Mouse (Mus musculus): Measurements from ENCODE around the gene Clec1a. TPM values are rescaled to one million over a fixed set of nuclear protein-coding genes. Genes with fewer than 3 reads are reported as not detected.

Gene Clec1a
- polyA plus RNA-seq, 1 experiment from 2014 or later, result 10.6 TPM

DNA sequence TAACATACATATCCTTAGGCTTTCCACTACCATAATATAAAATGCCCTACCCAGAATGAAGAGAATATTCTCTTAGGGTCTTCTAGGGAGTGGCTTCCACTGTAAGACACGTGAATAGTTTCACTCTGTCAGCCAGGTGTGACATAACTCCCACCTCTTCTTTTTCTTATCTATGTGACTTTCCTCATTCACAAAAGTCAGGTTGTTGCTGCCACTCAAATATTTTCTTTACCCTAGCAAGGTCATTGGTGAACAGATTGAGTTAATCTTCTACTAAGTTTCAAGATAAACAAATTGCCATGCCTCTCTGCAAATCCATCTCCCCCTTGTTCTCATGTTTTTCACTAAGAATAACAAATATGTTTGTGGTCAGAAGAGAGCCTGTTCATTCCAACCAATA lies 70.1 kb downstream of the Clec1a start:
- 43% methylated on average over 1 of the region's 1 CpGs for WGBS
- Histone ChIP-seq H3K4me1 (replicated peaks; ENCODE audit: insufficient read depth, low read length) (no peaks in the 10 kb centered on the region), H3K4me3 (replicated peaks; ENCODE audit: low read depth, low read length) (no peak overlapping the region), H3K9ac (ENCODE audit: low read depth, low read length) (no peak overlapping the region), H3K36me3 (ENCODE audit: insufficient read depth, low read length) (no peaks in the 10 kb centered on the region), H3K27ac (0 out of 2 replicates have a peak overlapping the region, but pooled peaks have one; percentile 36), H3K27me3 (ENCODE audit: insufficient read depth, low read length) (no peaks in the 10 kb centered on the region), H3K9me3 (replicated peaks; ENCODE audit: low read length) (no peaks in the 10 kb centered on the region), H3K4me2 (ENCODE audit: low read length) (no peak overlapping the region)
- DNase-seq (ENCODE audit: low spot score), result no peak
- ATAC-seq (replicated peaks; ENCODE audit: low FRiP score, low read depth), result no peak
- no peak for TF ChIP-seq CTCF (IDR thresholded peaks at IDR 0.05; ENCODE audit: low read depth)

DNA sequence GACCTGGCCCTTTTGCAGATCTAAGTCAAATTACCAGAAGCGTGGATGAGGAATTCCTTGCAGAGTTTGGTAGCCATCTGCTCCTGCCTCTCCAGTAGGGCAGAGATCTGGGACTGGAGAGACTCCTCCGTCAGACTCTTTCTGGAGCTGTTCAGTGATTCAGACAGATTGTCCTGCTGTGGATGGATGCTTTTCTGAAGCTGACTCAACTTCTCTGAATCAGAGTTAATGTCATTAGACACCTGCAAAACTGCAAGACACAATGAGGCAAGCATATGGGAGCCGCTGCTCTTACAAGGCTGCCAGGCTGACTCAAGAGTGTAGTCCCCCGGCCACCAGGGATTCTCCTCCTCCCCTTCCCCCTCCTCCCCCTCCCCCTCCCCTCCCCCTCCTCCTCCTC lies 71.3 kb downstream of the Clec1a start:
- Histone ChIP-seq H3K4me3 (replicated peaks; ENCODE audit: low read depth, low read length) (no peak overlapping the region), H3K27ac (no peak overlapping the region), H3K4me1 (replicated peaks; ENCODE audit: insufficient read depth, low read length) (no peaks in the 10 kb centered on the region), H3K27me3 (ENCODE audit: insufficient read depth, low read length) (no peaks in the 10 kb centered on the region), H3K4me2 (ENCODE audit: low read length) (no peak overlapping the region), H3K36me3 (ENCODE audit: insufficient read depth, low read length) (no peaks in the 10 kb centered on the region), H3K9me3 (replicated peaks; ENCODE audit: low read length) (no peaks in the 10 kb centered on the region), H3K9ac (ENCODE audit: low read depth, low read length) (no peak overlapping the region)
- DNase-seq (ENCODE audit: low spot score) (no peak), ATAC-seq (replicated peaks; ENCODE audit: low FRiP score, low read depth) (no peak)
- TF ChIP-seq CTCF (IDR thresholded peaks at IDR 0.05; ENCODE audit: low read depth), result no peak
- WGBS, result 66% methylated on average over 4 of the region's 4 CpGs

GRCm38 (mm10) chr6:129374937-129375471 lies 76.8 kb downstream of the Clec1a start:
- Histone ChIP-seq H3K36me3 (ENCODE audit: insufficient read depth, low read length) (no peaks in the 10 kb centered on the region), H3K9ac (ENCODE audit: low read depth, low read length) (no peak overlapping the region), H3K27ac (no peak overlapping the region), H3K4me1 (replicated peaks; ENCODE audit: insufficient read depth, low read length) (no peaks in the 10 kb centered on the region), H3K4me3 (replicated peaks; ENCODE audit: low read depth, low read length) (no peak overlapping the region), H3K27me3 (ENCODE audit: insufficient read depth, low read length) (no peaks in the 10 kb centered on the region), H3K9me3 (replicated peaks; ENCODE audit: low read length) (no peaks in the 10 kb centered on the region), H3K4me2 (ENCODE audit: low read length) (no peak overlapping the region)
- TF ChIP-seq CTCF (IDR thresholded peaks at IDR 0.05; ENCODE audit: low read depth), result no peak
- 79% methylated on average over 2 of the region's 2 CpGs for WGBS
- no peak for ATAC-seq (replicated peaks; ENCODE audit: low FRiP score, low read depth)
- DNase-seq (ENCODE audit: low spot score), result no peak

Other genes starting within 250 kb of the Clec1a start
- gene Cd69, start 176.6 kb downstream of the Clec1a start, polyA plus RNA-seq (2015; fragmentation: Nextera tagmentation; extraction: Ambion mirVana), result not detected in 2 replicates
- not detected in 2 replicates for gene 4922502D21Rik, start 120.2 kb downstream of the Clec1a start, polyA plus RNA-seq (2015; fragmentation: Nextera tagmentation; extraction: Ambion mirVana)
- gene Clec12a, start 109.3 kb downstream of the Clec1a start, polyA plus RNA-seq (2015; fragmentation: Nextera tagmentation; extraction: Ambion mirVana), result 0.28 and 0.71 TPM in 2 replicates
- 0.10 and 0.11 TPM in 2 replicates for gene Clec12b, start 66.1 kb downstream of the Clec1a start, polyA plus RNA-seq (2015; fragmentation: Nextera tagmentation; extraction: Ambion mirVana)
- gene Clec1b, start 54.7 kb downstream of the Clec1a start, polyA plus RNA-seq (2015; fragmentation: Nextera tagmentation; extraction: Ambion mirVana), result 1.5 and 1.7 TPM in 2 replicates
- 0.38 and 0.40 TPM in 2 replicates for gene Clec9a, start 43.1 kb downstream of the Clec1a start, polyA plus RNA-seq (2015; fragmentation: Nextera tagmentation; extraction: Ambion mirVana)
- gene Olr1, start 55.2 kb upstream of the Clec1a start, polyA plus RNA-seq (2015; fragmentation: Nextera tagmentation; extraction: Ambion mirVana), result not detected in 2 replicates
- 96.6 and 98.5 TPM in 2 replicates for gene Tmem52b, start 60.6 kb upstream of the Clec1a start, polyA plus RNA-seq (2015; fragmentation: Nextera tagmentation; extraction: Ambion mirVana)
- 126 and 139 TPM in 2 replicates for gene Gabarapl1, start 81.2 kb upstream of the Clec1a start, polyA plus RNA-seq (2015; fragmentation: Nextera tagmentation; extraction: Ambion mirVana)
- not detected in 2 replicates for gene Klre1, start 125.9 kb upstream of the Clec1a start, polyA plus RNA-seq (2015; fragmentation: Nextera tagmentation; extraction: Ambion mirVana)
- 0.32 and 0.45 TPM in 2 replicates for gene Klrd1, start 139.8 kb upstream of the Clec1a start, polyA plus RNA-seq (2015; fragmentation: Nextera tagmentation; extraction: Ambion mirVana)
- gene Klrk1, start 171.9 kb upstream of the Clec1a start, polyA plus RNA-seq (2015; fragmentation: Nextera tagmentation; extraction: Ambion mirVana), result 0.14 and 0.18 TPM in 2 replicates
- not detected in 2 replicates for gene Klrc3, start 191.3 kb upstream of the Clec1a start, polyA plus RNA-seq (2015; fragmentation: Nextera tagmentation; extraction: Ambion mirVana)
- gene Klrc2, start 208.7 kb upstream of the Clec1a start, polyA plus RNA-seq (2015; fragmentation: Nextera tagmentation; extraction: Ambion mirVana), result not detected in 2 replicates
- not detected in 2 replicates for gene Klrc1, start 227.0 kb upstream of the Clec1a start, polyA plus RNA-seq (2015; fragmentation: Nextera tagmentation; extraction: Ambion mirVana)

All from kidney, postnatal 0 days (tissue).